Mouse (Mus musculus) small intestine, adult 2 months (tissue): ENCODE data around the gene Itga4.

Experiments used
- CTCF ChIP-seq: fragments of 200-500 bp; IDR thresholded peaks from 2 replicates; pipeline ENCODE4 v1.5.1; 2012; ENCODE audit warnings: low read depth, mild to moderate bottlenecking, control low read depth, inconsistent platforms, low read length, moderate library complexity, mixed read lengths; ENCODE audit not compliant: insufficient replicate concordance, insufficient read length; ENCODE audit errors: extremely low read depth
- POLR2A ChIP-seq: fragments of 200-500 bp; IDR thresholded peaks from 2 replicates; pipeline ENCODE4 v1.6.1; 2012; ENCODE audit warnings: low read depth, mild to moderate bottlenecking, control low read depth, inconsistent platforms, low read length, moderate library complexity

DNA sequence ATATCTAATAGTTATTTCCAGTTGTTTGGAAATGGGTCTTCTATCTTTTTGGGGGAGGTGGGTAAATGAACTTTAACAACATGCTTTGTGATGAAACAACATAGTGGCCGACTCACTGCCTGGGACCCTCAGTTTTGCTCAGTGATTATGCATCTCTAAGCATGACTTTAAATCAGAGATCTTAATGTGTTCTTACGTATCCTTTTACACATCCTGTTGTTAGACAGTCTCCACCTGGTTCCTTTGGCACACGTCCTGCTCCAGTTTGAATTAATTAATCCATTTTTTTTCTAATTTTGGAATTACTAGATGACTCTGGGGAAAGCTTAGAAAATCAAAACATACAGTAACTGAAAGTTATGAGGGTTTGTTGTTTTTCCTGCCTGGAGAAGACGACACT, 57.3 kb downstream of the Itga4 start:
- TF ChIP-seq CTCF (no peak), POLR2A (no peak)
